Mouse (Mus musculus) 3T3-L1 (cell line): ENCODE data around the gene Zfp704.

Experiments used
- DNase-seq: peaks from one replicate; pipeline ENCODE4 v3.0.0-alpha.2; 2015; ENCODE audit warnings: low read depth, low spot score

Gene Zfp704

DNA sequence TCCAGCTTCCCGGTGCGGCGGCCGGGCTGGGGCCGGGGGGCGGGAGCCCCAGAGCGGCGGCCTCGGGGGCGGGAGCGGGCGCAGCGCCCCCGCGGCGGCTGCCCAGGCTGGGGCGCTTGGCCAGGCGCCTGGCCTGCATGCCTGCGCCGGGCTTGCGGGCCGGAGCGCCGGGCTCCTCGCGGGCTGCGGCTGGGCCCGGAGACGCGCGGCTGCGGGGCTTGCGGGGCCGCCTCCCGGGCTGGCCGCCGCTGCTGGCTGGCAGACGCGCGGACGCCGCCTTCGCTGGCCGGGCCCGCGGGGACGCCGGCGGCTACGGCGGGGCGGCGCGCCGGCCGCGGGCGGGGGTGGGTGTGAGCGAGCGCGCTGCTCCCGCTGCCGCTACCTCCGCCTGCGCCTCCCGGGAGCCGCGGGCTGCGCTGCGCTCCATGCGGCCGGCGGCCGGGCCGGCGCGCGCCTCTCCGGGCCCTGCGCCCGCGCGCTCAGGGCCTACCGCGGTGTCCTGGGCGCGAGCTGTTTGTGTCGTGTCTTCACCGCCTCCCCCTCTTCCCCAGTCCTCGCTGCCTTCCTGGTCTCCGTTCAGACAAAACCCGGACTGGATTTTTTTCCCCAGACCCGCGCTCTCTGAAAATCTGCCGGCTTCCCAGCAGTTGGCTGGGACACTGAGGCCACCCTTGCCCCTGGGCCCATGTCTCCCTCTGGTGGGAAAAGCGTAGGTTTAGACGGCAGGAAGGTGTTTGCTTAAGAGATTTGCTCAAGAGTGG is at the start of gene Zfp704:
Gene Zfp704 (minus strand): TSS at position 505 of the 761 bp plus-strand sequence.
- no peak for DNase-seq

DNA sequence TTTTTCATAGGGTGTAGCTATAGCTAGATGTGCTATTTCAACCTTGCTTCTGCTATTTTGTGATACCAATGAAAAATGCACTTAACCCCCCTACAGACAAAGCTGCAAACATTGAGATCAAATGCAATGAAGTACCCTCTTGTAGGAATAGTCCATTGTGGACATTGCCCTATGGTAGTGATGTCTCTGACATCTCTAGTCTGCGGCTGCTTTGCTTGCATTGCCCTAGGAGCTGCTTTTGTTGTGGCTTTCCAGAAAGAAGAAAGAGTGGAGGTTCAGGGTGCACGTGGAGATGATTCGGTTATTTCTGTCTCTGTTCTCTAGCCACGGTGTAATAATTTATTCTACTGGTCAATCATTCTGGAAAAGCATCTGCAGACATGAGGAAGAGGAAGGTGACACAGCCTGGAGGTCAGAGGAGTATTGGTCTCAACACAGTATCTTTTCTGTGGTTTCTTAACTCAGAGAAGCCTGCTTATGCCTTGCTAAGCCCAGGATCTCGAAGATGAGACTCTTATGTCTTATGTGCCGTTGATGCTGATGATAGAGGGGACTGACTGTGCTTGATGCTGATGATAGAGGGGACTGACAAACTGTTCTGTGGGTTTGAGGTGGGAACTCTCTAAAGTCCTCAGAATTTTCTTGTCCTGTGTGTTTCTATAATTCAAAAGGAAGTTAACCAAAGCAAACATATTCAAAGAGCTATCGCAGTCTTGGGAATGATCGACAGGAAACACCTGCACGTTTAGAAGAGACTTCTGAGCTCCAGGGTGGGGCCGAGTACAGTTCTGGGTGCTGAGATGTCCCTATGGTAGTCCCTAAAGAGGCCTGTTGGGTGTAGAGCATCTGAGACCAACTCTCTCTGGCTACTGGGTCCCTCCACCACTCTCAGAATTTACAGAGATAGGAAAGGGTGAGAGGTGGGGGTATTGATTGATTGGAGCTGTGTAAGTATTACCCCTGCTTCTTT is 23.4 kb upstream of the Zfp704 start:
- DNase-seq = no peak

DNA sequence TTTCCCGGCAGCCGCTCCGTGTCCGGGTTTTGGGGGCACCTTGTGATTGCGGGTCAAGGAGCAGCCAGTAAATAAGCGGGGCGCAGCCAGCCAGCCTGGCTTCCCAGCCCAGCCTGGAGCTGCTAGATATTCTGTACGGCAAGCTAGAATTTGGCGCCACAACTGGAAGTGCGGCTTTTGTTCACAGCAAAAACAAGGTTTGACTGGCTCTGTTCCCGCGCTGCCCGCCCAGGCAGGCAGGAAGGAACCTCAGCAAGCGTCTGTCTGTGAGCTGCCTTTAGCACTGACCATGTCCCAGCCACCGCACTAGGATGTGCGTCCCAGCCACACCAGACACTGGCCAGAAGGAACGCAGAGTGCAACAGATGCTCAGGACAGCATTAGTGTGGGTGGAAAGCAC is 20.1 kb upstream of the Zfp704 start:
- no peak for DNase-seq

DNA sequence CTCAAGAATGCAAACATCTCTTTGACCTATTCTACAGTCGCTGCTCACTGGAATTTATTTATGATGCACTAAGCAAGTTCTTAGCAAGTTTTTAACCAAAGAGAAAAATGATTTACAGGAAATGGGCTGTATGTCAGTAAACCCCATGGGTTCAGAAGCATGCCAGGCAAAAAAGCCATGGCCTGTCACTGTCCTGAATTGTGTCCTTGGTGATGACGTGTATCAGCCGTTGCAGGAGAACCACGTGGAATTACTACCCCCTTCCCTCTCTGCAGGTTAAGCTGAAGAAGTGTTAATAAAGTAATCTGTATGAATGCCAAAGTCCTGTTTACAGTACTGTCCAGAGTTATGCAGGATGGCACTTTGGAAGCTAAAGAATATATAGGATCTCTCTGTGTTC is 18.2 kb upstream of the Zfp704 start:
- DNase-seq = no peak

DNA sequence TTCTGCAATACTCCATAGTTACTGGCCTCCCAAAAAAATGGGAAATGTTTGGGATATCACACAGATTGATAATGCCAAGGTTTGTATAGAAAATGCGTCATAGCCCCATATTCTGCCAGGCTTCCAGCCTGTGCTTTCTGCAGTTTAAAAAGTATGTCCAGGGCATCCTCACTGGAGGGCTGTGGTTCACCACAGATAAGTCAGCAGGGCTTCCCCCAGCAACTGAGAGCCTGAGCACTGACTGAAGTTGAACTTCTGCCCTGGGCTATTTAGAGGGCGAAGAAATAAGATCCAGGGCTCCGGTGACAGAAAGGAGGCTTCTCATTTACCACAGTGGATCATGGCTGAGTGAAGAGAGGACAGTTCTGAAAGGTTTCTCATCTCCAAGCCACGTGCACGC is 16.3 kb upstream of the Zfp704 start:
- DNase-seq = no peak

DNA sequence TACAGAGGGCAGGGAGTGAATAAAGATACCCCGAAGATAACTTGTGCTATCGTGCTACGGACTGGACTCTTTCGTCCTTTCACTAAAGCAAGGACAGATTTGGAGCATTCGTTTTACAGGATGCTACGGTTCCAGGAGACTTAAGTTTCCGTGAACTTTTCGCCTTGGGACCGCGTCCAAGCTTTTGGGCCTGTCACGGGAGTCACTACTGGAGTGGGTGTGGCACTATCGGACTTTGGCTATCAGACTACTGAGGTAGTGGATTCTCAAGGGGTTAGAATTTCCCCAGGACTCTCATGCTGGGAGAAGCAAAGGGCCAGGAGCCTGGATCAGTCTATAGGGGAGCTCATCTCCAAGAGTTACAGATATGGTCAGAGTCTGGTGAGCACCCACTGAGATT is 10.7 kb upstream of the Zfp704 start:
- DNase-seq = no peak

DNA sequence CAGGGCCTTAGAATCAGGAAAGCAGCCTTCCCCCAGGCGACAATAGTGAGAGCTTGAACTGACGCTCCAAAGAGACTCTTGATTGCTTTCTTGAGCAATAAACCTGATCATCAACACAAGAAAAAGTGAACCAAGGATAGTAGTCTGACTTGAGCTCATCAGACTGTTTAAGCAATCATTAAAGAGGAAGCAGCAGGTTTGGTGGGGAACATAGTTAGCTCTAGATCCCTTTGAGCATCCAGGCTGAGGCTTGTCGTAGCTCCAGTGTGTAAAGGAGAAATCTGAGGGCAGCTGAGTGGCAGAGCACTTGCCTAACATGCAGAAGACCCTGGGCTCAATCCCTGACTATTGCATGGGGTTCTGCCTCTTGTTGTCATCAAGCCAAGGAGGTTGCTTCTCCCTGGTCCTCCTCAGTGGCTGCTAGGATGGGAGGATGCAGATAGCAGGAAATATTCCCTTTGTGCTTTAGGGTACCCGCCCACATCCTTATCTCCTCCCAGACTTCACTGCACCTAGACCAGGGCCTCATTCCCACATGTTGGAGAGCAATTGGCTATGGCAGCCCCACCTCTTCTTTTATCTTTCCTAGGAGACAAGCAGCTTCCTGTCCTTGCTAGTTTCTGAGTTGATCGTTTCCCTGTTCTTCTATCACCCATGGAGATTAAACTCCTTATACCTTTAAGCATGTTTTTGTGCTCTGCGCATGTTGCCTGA is 9.8 kb upstream of the Zfp704 start:
- no peak for DNase-seq

DNA sequence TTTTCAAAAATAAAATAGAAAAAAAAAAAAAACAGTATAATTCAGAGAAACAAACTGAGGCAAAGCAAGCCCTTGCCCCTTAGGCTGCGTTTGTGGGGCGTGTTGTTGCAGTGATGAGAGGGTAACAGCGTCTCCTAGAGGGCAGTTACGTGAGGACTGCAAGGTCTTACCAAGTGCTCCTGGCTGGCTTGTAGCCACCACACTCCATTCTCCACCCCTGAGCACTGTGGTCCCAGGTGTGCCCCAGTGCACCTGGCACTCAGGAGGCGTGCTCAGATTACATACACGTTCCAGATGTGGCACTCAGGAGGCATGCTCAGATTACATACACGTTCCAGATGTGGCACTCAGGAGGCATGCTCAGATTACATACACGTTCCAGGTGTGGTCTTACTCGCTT is 7.2 kb upstream of the Zfp704 start:
- no peak for DNase-seq

DNA sequence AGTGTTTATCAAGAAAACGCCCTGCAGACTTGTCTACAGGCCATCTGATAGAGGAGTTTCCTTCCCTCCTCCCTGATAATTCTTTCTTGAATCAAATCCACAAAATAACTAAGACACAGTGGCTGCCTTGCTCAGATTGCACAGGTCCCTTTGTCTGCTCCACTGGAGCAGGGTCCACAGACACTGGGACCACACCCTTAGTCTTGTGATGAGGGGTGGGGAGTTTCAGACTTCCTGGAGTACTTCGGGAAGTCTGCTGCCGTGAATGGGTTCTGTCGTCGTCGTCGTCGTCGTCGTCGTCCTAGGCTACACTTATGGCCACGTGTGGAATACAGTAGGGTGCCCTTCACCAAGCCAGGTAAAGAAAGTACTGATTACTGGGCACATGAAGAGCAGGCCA is 4.8 kb upstream of the Zfp704 start:
- DNase-seq = no peak

DNA sequence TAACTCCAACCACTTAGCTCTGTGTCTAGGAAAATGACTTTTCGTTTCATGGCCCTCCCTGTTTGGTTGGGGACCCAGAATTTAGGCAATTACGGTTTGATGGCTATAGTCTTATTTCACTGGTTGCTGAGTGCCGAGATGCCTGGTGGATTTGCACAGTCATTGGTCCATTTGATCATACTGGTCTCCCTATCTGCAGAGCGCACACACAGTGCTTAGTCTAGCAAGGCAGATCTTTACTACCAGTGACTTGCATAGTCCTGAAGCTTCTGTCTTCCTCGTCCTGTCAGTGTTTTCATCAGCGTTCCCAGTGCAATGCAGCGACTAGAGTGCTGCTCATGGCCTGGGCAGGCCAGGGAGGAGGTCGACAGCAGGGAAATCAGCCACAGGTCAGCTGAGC is 4.1 kb upstream of the Zfp704 start:
- DNase-seq = no peak

DNA sequence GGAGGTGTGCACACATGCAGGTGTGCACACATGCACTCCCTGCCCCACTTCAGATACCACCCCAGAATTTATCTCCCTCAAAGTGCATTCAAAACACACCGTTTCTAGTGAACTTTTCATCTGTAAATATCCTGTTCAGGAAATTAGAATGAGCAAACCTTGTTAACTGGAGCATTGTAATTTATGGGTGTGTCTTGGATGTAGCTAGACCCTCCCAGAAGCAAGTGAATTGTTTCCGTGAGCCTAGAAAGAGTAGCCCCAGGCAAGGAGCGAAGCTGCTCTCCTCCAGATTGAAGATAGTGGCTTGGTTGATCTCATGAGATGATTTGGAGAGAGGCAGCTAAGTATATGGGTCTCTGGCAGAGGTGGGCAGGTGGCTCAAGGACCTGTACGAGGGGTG is 1.3 kb upstream of the Zfp704 start:
- DNase-seq = no peak

DNA sequence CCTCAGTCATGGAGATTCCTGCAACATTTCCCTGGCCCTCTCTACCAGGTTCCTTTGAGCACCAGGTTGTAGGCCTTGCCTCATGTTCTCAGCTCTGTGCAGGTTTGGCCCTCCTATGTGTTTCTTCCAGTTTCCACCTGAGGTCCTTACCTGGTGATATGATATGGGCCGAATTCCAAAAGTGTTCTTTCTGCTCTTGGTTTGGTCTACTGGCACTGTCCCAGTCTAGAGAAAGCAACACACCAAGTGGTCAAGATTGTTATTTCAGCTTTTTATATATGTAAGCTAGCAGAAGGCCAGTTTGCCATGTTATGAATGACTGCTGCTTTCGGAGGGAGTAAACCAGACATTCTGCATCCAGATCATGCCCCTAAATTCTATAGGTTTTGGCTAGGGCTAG is 541 bp upstream of the Zfp704 start:
- DNase-seq = no peak

DNA sequence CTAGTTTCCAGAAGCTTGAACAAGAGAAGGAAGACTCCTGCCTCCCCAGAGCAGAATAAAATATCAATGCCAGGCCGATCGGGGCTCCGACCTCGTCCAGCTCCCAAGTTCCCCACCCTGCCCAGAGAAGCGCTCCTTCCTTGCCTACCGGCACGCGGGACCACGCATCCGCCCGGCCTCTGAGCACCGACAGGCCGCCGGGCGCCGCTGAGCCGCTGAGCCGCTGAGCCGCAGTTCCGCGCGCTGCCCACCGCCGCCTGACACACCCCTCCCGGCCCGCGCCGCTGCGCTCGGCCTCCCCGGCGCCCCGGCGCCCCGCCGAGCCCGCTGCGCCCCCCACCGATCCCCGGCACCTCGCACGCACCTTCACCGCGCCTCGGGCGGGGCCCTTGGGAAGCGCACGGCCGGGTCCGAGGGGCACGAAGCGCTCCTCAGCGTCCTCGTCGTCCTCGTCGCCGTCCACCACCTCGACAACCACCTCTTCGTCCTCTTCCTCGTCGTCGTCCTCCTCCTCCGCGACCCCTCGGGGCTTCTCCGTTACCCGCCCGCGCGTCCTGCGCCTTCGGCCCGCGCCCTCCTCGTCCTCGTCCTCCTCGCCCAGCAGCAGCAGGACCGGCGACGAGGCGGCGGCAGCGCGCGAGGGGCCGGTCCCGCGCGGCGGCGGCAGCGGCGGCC is 842 bp downstream of the Zfp704 start:
- no peak for DNase-seq

DNA sequence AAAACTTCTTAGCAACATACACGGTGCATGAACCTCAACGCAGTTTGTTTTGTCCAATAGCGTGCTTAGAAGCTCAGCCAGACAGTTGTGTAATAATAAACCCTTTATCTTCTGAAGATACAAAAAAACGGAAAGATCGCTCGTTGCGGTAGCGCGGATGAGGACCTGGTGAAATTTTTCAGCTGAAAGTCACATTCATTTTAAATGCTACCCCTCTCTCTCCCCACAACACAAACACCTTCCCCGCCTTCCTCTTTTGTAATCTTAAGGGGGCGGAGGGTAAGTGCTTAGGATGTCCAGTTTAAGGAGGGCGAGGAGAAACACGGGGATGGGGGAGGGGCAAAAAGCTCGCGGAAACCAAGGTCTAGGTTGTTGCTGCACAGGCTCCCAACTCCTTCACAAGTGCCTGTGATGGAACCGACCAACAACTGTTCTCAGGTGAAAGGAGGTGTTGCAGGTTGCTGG is 1.4 kb downstream of the Zfp704 start:
- no peak for DNase-seq

DNA sequence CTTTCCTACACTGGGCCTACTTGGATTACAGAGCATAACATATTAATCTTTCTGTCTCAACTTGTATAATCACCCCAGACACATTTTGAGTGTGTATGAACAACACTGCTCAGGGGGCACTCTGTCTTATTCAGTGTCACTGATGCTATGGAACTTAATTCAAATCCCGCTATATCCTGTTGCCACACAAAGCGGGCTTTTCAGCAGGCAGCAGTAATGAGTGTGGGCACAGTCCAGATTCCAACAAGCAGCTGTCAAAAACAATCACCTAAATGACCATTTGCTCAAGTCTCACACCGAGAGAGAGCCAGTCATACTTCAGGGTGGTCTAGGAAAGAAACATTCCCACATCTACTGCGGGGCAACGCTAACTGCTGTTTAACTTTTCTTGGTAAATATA is 2.2 kb downstream of the Zfp704 start:
- no peak for DNase-seq

DNA sequence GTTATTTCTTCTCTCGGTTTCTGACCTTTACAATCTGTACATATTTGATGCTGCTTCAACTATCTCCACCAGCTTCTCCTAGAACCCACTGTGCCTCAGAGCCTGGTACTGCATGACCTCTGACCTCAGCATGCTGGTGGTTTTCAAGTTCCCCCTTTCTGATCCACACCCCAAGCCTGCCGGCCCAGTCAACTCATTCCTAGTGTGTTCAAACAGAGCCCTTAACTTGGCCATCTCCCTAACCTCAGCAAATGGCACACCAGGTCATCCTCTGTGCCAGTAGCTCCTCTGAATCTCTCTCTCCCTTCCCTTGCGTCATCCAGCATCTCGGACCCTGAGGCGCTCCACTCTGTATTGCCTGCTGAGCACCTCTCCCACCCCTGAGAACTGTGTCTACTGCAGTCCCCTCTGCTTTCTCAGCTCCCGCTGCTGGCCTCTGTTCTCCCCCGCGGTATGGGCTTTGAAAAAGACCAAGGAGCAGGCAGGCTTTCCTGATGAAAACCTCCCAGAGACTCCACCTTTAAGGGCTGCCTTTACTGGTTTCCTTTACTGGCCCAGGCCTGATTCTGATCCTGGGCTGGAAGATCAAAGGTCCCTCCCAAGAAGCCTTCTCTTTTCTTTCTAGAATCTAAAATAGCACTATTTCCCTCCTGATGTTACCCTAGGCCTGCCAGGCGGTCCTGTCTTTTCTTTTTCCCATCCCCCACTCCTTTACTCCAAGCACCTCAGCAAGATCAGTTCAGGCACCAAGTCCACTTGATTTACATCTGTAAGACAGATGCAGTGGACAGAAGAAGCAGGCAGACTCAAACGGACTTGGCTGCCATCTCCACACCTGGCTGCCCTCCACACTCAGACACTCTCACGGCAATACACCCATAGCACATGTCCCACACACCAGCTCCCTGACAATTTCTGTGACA is 3.8 kb downstream of the Zfp704 start:
- DNase-seq = no peak

DNA sequence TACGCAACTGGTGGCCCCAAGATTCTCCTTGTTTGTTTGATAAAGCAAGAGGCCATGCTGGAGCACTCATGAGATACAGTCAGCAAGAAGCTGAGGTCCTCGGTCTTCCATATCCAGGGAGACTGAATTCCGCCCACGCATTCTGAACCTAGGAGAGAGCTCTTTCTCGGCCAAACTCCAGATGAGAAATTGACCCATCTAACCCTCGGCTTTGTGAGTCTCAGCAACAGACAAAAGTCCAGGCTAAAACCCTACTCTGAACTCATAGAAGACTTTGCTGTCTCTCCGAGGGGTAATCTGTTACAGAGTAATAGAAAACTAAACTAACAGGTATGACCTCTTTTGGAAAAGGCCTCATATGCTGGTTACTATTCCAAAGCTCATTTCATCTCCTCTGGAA is 4.9 kb downstream of the Zfp704 start:
- no peak for DNase-seq

DNA sequence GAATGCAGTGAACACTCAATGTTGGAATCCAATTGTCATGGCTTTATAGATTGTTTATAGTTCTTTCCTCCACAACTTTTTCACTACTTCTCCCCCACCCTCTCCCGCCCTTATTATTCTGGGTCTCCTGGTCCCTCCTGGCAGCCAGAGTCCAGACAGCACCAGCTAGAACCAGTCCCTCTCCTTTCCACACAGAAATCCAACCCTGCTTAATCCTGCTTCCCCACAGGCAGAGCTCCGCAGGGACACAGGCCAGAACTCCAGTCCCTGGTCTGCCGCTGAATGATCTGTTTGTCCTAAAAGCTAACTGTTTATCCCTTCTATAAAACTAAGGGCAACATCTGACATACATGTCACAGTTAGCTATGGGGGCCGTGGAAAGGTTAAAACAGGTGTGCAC is 6.0 kb downstream of the Zfp704 start:
- no peak for DNase-seq

DNA sequence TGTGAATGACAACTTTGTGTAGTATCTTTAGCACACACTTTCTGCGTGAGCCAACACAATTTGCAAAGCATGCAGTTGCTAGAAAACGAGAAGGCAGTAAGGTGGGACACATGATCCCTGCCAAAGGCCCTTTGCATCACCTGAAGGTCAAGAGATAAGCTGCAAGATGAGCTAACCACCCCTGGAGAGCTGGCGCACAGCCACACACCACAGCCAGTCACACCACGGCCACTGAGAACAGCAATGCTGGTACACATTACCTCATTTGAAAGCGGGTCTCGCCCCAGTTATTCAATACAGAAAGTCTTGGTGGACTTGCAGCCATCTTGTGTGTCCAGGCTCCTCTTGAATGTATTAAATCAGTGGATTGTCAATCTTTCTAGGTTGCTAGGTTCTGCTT is 9.3 kb downstream of the Zfp704 start:
- DNase-seq = no peak

DNA sequence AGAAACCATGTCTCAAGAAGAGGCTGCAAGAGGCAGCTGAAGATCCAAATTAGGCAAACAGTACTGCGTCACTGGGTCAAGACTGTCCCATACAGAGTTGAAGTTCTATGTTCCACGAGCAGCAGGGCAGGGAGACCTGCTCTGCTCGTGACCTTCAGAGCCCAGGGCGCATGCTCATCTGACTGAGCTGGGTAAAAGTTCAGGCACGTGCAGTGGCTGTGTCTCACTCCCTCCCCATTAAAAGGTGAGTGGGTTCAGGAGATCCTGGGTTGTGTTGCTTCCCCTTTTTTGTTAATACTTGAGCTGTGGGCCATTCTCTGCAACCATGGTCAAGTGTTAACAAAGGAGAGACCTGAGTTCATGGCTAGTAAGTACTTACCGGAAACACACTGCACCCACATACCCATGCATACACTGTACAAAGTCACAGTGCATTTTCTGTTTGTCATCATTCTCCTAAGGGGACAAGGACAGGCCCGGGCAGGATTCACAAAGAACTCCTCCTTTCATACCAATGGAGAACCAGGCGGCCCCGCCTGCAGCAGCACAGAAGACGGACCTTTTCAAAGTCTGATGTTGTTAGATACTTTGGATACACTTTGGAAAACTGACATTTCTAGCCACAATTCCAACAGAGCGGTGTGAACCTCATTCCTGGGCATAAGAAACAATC is 10.0 kb downstream of the Zfp704 start:
- no peak for DNase-seq
